Mouse (Mus musculus): ENCODE results near the gene Rag2.

DNA sequence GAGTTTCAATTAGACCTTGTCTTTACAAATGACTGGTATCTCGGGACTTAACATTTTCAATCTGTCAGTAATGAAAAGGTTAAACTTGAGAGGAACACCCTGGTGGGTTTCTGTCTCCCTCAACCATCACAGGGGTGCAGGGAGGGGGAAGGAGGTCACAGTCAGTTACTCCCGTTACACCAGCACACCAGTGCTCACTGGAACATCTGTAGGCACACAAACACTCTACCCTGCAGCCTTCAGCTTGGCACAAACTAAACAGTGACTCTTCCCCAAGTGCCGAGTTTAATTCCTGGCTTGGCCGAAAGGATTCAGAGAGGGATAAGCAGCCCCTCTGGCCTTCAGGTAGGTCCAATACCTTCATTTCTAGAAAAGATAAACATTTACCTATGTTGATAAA is at the start of gene Rag2:
- no peak for TF ChIP-seq CEBPB (IDR thresholded peaks at IDR 0.05; ENCODE audit: low read depth)
- TF ChIP-seq CTCF (IDR thresholded peaks at IDR 0.05; ENCODE audit: control insufficient read depth, insufficient read depth, insufficient read length), result no peak
- no peak for TF ChIP-seq USF1 (IDR thresholded peaks at IDR 0.05; ENCODE audit: low read depth)
- TF ChIP-seq MYOD1 (IDR thresholded peaks at IDR 0.05; ENCODE audit: control insufficient read depth, insufficient read length, low read depth), result no peak
- no peak for TF ChIP-seq FOSL1 (IDR thresholded peaks at IDR 0.05; ENCODE audit: insufficient read depth, low read length, poor library complexity, severe bottlenecking)
